ENCODE assay signal across 8 mouse cellular contexts in the genomic region with DNA sequence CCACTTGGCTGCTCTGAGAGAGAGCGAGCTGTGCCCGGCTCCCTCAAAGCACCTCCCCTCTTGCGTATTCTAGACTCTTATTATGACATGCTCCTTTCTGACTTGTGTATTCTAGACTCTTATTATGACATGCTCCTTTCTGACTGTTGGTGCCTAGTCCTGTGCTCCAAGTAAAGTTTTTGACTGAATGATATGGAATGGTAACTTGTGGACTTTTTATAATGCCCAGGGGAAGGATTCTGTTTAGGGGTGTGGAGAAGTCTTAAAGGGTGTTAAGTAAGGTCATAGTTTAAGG.
A peak's percentile ranks its signal among the peaks of the same experiment; 100 is the strongest.
DNase-seq lines count a peak whose midpoint lies in the region; ATAC-seq and TF ChIP-seq lines count a peak whose summit lies in the region.

No protein-coding gene starts in this region.

- peaks cover 69% of the 10 kb centered on the region for H3K4me1 ChIP-seq in heart, embryonic 13.5 days
- peaks cover 51% of the 10 kb centered on the region for H3K4me1 ChIP-seq in E14TG2a.4 (replicated peaks; ENCODE audit: low read depth, low read length)
- H3K4me1 ChIP-seq in limb, embryonic 10.5 days = peaks cover 58% of the 10 kb centered on the region

- H3K9ac ChIP-seq in heart, embryonic 13.5 days = no peak overlapping the region

- no peak for DNase-seq in heart, adult 8-10 months (ENCODE audit: low spot score)
- DNase-seq in brain, embryonic 14.5 days (ENCODE audit: low read depth) = peak; percentile 42
- DNase-seq in limb, embryonic 10.5 days (ENCODE audit: low spot score) = no peak
- no peak for DNase-seq in left cerebral cortex, adult 8-10 months (ENCODE audit: low spot score in 2 of 2)
- DNase-seq in cerebellum, postnatal 10 days = no peak

- H3K4me2 ChIP-seq in heart, embryonic 13.5 days = peak overlapping the region; percentile 59

- no peak for TF ChIP-seq POLR2A in brain, embryonic 14.5 days (IDR thresholded peaks at IDR 0.05; ENCODE audit: borderline replicate concordance, extremely low read depth, insufficient read depth, insufficient read length, poor library complexity, severe bottlenecking)

- ATAC-seq in heart, embryonic 13.5 days (ENCODE audit: extremely low read depth, insufficient number of reproducible peaks, low FRiP score, low TSS enrichment) = no peak
- ATAC-seq in inflammation-experienced regulatory T-cells, adult 6 months = no peak

- H3K27ac ChIP-seq in heart, embryonic 13.5 days (replicated peaks) = peak overlapping the region; percentile 21
- H3K27ac ChIP-seq in limb, embryonic 10.5 days = no peak overlapping the region; the same call in 1 of the 2 replicates

- no peaks in the 10 kb centered on the region for H3K27me3 ChIP-seq in heart, embryonic 13.5 days (replicated peaks)
- peaks cover 36% of the 10 kb centered on the region for H3K27me3 ChIP-seq in E14TG2a.4 (ENCODE audit: insufficient read depth, low read length)
- peaks cover 33% of the 10 kb centered on the region for H3K27me3 ChIP-seq in limb, embryonic 10.5 days (ENCODE audit: low read depth, poor library complexity, severe bottlenecking)

- no peaks in the 10 kb centered on the region for H3K36me3 ChIP-seq in heart, embryonic 13.5 days
- no peaks in the 10 kb centered on the region for H3K36me3 ChIP-seq in E14TG2a.4 (ENCODE audit: insufficient read depth, low read length)
- H3K36me3 ChIP-seq in limb, embryonic 10.5 days = no peaks in the 10 kb centered on the region

- WGBS in heart, embryonic 13.5 days = 23% methylated on average over 3 of the region's 3 CpGs
- WGBS in limb, embryonic 10.5 days = 34% methylated on average over 3 of the region's 3 CpGs

- no peaks in the 10 kb centered on the region for H3K9me3 ChIP-seq in heart, embryonic 13.5 days
- H3K9me3 ChIP-seq in E14TG2a.4 (ENCODE audit: low read length) = no peaks in the 10 kb centered on the region
- H3K9me3 ChIP-seq in limb, embryonic 10.5 days (replicated peaks) = no peaks in the 10 kb centered on the region

- H3K4me3 ChIP-seq in heart, embryonic 13.5 days = peak overlapping the region; percentile 19; the same call in 1 of the 2 replicates
- H3K4me3 ChIP-seq in E14TG2a.4 (replicated peaks; ENCODE audit: low read length) = 0 out of 2 replicates have a peak overlapping the region, but pooled peaks have one; percentile 10
- 0 out of 2 replicates have a peak overlapping the region, but pooled peaks have one; percentile 9 for H3K4me3 ChIP-seq in limb, embryonic 10.5 days

- TF ChIP-seq CTCF in E14TG2a.4 (conservative IDR thresholded peaks at IDR 0.05; ENCODE audit: low read length) = no peak
- no peak for TF ChIP-seq CTCF in brain, embryonic 14.5 days (IDR thresholded peaks at IDR 0.05; ENCODE audit: borderline replicate concordance, extremely low read depth, insufficient read depth, insufficient read length)
